Mouse (Mus musculus): ENCODE measurements around the gene Kif3c. TPM values are rescaled to one million over a fixed set of nuclear protein-coding genes. Genes with fewer than 3 reads are reported as not detected.

Kif3c gene
- polyA plus RNA-seq (2014; fragmentation: Illumina TruSeq; extraction: RNeasy Lipid Tissue Mini Kit (QIAGEN cat#74804); ENCODE audit: low read depth, low replicate concordance): 5.9 TPM

GRCm38 (mm10) chr12:3364508-3365448 lies at the start of gene Kif3c:
Gene Kif3c (plus strand): TSS chr12:3365132.

GRCm38 (mm10) chr12:3426530-3427034 lies 61.6 kb downstream of the Kif3c start, which contains the start of gene Asxl2:
Gene Asxl2 (plus strand): TSS chr12:3426857.

Other genes with a start within 250 kb of the Kif3c start
- 224 TPM for gene Rab10, start 55.2 kb upstream of the Kif3c start, polyA plus RNA-seq (2014; fragmentation: Illumina TruSeq; extraction: RNeasy Lipid Tissue Mini Kit (QIAGEN cat#74804); ENCODE audit: low read depth, low replicate concordance)
- gene Asxl2, start 61.7 kb downstream of the Kif3c start, polyA plus RNA-seq (2014; fragmentation: Illumina TruSeq; extraction: RNeasy Lipid Tissue Mini Kit (QIAGEN cat#74804); ENCODE audit: low read depth, low replicate concordance): 27.1 TPM
- 7.9 TPM for gene Dtnb, start 207.2 kb downstream of the Kif3c start, polyA plus RNA-seq (2014; fragmentation: Illumina TruSeq; extraction: RNeasy Lipid Tissue Mini Kit (QIAGEN cat#74804); ENCODE audit: low read depth, low replicate concordance)

Measured in kidney, adult 10 weeks (tissue).